Mouse (Mus musculus) mouse trophoblast stem cell (cell line): ENCODE data around the gene Kirrel3.

Source experiments
- in situ Hi-C, 2 experiments: fragments of 300-500 bp; cut with MseI, MboI; formaldehyde crosslinking; loops; 2 replicates in 1 of 2; 3 replicates in 1 of 2; pipeline ENCODE4 v1.15.1; 2025

The Kirrel3 gene

DNA sequence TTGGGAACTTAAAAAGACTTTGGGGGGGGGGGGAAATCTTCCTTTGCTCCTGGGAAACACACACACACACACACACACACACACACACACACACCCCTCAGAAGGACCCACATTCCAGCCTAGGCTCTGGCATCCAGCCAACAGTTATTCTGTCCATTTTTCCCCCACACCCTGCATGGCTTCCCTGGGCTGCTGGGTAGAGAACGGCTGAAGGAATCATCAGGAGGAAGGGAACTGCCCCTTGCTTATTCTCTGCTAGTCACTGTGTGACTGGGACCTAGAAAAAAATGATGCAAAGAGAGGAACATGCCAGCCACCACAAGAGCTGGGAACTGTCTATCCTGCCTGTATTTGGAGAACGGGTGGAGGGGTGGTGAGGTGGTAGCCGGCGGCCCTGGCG lies 532.4 kb downstream of the Kirrel3 start:
- in situ Hi-C loops: loop anchor here in 1 of 2 experiments (25.0 kb wide), 1 partner anchor 531 kb away; the partner anchor contains the start of gene Kirrel3

DNA sequence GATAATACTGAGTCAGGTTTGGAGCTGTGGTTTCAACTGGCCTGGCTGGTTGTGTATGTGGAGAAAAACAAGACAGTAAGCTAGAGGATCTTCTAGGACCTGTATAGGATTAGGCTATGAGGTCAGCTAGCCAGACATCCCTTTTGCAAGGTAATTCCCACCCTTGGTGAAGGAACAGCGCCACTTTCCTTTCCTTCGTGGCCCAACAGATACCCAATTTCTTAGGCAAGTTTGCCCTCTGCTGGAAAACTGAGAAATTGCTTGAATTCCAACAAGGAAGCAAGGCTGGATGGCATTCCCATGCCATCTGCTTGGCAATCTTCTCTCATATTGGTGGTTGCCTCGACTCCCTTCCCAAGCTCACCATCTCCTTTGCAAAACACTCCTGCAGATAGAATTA lies 533.7 kb downstream of the Kirrel3 start:
- in situ Hi-C loops: loop anchor here in 1 of 2 experiments (25.0 kb wide), 1 partner anchor 532 kb away; the partner anchor contains the start of gene Kirrel3

DNA sequence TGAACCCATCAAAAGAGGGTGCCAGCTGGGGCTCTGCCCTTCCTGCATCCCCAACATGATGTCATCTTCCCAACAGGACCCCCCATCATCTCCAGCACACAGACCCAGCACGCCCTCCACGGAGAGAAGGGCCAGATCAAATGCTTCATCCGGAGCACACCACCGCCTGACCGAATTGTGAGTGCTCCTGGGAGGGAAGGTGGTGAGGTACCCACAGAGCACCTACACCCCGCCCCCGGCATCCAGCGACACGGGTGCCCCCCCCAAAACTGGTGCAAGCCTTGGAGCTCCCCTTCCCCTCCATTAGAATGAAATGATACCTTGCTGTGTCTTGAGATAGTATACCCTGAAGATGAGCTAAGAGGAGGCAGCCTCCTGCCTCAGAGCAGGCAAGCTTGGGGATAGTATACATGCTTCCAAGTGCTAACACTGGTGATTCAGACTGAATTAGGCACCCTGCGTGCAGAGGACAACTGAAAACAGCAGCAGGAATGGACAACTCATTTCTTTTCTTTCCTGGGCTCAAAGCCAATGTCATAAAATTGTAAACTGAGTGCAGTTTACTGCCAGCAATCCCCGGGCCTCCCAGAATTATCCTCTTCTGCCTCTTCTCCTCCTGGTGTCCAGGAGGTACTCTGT lies 534.4 kb downstream of the Kirrel3 start:
- in situ Hi-C loops: loop anchor here in 1 of 2 experiments (25.0 kb wide), 1 partner anchor 533 kb away; the partner anchor contains the start of gene Kirrel3

DNA sequence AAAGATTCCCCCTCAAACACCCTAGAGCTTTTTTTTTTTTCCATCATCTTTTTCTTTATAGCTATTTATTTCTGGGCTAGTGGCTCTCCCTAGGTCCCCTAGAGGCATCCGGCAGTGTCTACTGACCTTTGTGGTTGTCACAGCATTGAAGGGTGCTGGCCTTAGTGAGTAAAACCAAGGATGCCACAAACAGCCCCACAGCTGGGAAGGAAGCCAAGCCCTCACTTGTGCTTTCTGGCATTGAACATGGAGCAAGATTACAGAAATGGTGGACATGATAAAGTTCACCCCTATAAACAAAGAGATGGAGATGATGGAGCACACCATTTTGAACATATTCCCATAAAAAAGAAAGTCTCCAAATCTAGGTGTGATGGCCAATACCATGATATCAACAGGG lies 536.0 kb downstream of the Kirrel3 start:
- in situ Hi-C loops: loop anchor here in 1 of 2 experiments (25.0 kb wide), 1 partner anchor 534 kb away; the partner anchor contains the start of gene Kirrel3

DNA sequence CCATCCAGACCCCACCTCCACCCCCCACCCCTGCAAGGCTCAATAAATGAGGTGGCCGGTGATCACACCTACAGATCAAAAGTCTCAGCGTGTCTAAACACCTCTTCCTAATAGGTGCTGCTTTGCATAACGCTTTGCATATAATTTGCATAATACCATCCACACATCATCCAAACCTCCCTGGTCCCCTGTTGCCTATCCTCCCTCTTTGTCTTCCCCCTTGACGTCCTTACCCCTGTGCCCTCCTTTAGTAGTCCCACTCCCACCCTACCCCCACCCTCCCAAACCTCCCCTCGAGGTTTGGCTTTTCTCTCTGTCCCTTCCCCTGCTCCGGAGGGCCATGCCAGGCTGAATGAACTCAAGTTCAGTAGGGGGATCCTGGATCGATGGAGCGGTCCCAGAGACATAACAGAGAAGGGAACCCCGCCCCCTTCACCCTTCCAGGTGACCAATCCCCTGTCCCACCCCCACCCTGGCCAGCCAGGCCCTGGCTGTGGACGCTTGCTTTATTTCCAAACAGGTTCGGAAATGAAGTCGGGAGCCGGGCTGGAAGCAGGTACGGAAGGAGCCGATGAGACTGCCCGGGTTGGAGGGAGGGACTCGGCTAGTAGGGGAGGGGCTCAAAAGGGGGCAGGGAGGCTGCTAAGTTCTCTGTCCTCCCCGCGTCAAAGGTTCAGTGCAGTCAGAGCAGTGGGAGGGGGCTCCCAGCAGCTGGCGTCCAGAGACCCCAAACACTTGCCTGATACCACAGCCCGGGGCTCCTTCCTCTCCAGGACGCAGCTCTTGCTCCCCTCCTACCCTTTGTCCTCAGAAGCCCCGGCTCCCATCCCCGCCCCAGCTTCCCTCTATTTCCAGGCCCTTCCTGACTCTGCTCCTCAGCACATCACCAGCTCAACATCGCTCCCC lies 539.1 kb downstream of the Kirrel3 start:
- in situ Hi-C loops: loop anchor here in 1 of 2 experiments (25.0 kb wide), 1 partner anchor 538 kb away; the partner anchor contains the start of gene Kirrel3

DNA sequence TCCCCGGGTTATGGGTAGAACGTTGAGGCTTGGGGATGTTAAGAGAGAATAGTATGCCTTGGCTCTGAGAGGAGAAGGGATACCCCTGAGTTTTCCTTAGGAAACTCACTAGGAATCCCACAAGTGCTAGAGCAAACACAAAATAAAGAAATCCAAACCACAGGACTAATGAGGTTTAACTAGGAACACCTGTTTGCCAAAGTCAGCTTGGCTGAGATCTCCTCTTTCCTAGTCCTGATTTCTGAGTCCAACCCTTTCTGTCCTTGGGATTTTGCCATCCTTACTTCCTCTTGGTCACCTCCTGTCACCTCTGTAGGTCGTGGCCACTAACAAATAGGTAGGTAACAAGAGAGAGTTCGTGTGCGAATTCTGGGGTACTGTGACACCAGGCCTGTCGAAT lies 540.6 kb downstream of the Kirrel3 start:
- in situ Hi-C loops: no loop called here

DNA sequence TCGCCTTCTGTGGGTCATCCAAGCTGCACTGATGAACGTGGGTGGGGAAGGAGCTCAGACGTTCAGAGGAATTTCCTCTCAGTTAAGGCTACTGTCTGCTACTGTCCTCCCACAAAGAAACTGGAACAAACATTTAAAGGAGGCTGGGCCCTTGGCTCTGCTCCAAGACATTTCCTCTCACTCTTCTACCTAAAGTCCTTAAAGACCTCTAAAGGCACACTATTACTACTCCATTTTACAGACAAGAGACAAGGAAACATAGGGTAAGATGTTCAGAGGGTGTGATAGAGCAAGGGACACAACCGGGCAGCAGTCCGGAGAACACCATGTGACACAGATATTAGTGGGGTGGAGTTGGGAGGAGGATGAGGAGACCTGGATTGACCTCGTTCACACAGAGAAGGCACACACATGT lies 541.2 kb downstream of the Kirrel3 start:
- in situ Hi-C loops: no loop called here

DNA sequence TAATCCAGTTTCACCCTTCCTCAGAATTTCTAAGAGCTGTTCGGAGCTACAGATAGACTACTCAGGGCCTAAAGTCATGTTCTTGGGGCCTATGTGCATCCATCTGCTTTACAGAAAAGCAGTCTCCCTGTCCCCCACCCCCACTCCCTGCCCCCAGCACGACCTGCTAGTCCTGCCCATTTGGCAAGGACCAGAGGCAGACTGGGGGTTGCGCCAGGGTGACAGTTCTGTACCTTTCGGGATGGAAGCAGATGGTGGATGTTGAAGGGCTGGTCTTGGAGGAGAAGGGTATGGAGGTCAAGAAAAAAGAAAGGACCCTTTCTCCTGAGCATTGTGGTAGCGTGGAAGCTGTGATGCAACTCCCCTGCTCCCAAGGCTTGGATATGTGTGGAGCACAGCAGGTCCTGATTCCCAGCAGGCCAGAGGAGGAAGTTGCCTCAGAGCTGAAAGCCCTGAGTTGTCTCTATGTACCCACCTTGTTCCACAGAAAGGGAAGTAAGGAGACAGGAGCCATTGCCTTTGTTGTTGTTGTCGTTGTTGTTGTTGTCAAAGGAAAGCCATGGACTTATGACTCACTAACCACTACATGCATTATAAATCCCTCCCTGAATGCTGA lies 541.8 kb downstream of the Kirrel3 start:
- in situ Hi-C loops: no loop called here

DNA sequence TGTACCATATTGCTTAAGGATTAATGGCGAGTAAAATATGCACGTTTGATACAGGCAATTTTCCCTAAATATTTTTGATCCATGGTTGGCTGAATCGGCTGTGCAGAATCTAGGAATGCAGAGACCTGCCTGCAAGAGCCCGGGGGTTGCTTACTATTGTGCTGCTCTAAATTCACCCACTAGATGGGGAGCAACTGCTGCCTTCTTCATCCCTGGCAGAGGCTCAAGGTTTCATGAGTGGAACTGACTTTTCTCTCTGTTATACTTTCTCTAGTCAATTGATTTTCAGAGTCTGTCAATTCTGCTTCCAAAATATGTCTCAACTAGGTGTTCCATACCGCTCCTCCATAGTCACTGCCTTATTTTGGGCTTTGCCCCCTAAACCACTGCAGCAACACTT lies 545.1 kb downstream of the Kirrel3 start:
- in situ Hi-C loops: no loop called here

DNA sequence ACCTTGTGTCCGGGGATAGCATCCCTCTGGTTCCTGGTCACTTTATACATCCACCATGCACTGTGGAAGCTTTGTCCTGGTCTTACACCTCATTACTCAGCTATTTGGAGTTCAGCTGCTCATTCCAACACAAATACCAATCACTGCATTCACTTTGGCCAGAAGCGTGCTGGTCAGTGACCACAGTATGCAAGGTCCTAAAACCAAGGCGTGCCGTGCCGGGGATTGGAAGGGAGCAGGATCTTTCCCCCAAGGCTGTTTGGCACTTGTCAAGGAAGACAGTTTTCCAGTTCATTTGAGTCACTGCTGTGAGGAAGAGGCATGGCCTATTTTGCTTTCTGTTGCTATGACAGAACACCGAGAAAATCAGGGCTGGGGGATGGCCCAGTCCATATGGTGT lies 546.8 kb downstream of the Kirrel3 start:
- in situ Hi-C loops: no loop called here

DNA sequence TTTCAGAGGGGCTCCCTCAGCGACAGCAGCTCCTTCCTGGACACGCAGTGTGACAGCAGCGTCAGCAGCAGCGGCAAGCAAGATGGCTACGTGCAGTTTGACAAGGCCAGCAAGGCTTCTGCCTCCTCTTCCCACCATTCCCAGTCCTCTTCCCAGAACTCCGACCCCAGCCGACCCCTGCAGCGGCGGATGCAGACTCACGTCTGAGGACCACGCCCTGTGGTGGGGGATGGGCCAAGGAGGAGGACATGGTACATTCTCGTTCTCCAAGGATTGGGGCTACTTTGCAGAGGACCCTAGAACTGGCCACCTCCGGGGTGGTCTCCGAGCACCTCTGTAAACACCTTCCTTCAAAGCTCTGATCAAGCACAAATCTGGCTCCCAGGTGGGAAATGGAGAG lies 549.4 kb downstream of the Kirrel3 start:
- in situ Hi-C loops: no loop called here

DNA sequence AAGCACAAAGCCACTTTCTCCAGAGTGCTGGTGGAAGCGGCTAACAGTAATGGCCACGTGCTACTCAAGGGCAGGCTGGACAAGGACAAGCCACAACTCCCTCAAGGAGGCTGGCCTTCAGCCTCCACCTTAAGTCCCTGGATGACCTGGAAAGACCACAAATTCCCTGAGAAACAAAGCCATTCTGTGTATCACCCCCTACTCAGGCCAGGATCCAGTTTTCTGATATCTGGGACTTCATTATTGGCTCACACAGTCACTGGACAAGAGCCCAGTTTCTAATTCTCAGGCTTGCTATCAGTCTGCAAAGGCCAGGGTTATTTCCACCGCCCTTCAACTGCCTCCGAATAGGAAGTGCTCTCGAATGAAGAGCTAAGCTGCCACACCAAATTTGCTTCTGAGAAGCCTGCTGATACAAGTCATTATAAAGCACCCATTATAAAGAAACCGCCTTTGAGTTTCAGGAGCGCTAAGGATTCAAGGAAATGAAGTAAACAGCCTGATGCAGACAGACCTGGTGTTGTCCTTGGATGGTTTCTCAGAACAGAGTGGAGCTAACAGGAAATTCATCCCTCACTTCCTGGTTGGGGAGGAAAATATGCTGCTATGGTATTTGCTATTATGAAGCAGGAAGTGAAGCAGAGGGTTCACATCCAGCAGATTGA lies 553.4 kb downstream of the Kirrel3 start:
- in situ Hi-C loops: no loop called here

DNA sequence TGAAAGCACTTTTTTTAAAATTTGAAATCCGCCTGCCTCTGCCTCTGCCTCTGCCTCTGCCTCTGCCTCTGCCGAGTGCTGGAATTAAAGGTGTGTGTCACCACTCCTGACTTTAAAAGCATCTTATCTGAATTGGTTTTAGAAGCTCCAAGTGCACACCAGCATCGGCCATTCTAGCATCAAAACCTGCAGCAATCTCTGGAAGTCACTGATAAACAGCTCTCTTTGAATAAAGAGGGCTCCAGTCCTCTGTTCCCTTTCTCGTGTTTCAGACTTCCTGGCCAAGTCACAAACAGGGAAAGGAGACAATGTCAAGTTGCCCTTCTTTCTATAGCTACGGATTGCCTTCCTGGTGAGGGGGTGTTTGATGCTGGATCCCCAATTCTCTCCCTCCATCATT lies 554.2 kb downstream of the Kirrel3 start:
- in situ Hi-C loops: loop anchor here in 1 of 2 experiments (10.0 kb wide), 1 partner anchor 75 kb away; the partner anchor contains the start of gene St3gal4

DNA sequence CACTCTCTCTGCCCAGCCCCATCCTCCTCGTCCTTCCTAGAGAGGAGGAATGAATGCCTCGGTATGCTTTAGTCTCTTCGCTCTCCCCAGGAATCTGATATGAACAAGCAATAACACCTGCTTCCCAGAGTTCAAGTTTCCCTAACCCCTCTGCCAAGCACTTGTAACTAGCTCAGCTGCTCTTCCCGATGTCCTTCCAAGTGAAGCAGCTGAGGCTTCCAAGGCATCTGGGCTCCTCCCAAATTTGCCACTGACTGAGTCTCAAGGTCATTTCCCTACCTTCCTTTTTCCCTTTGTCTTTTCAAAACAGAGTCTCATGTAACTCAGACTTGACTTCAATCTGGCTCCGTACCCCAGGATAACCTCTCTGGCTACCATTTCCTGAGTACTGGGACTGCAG lies 555.8 kb downstream of the Kirrel3 start:
- in situ Hi-C loops: loop anchor here in 1 of 2 experiments (10.0 kb wide), 1 partner anchor 73 kb away; the partner anchor contains the start of gene St3gal4

DNA sequence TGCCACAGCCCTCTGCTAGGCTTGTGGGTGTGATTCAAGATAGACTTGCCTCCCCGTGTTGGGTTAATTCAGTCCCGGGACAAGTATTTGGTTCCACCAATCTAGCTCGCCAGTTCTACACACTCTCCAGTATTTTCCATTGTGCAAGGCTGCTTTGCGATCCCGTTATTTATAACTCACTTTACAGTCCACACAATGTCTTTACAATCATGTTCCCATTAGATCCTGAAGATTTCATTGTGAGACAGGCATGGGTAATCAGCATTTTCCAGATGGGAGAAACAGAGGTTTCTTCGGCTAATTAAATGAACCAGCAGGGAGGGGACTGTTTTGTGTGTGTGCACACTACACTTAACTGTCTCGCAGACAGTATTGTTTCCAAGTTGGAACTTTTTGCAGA lies 557.9 kb downstream of the Kirrel3 start:
- in situ Hi-C loops: loop anchor here in 1 of 2 experiments (10.0 kb wide), 1 partner anchor 71 kb away; the partner anchor contains the start of gene St3gal4

DNA sequence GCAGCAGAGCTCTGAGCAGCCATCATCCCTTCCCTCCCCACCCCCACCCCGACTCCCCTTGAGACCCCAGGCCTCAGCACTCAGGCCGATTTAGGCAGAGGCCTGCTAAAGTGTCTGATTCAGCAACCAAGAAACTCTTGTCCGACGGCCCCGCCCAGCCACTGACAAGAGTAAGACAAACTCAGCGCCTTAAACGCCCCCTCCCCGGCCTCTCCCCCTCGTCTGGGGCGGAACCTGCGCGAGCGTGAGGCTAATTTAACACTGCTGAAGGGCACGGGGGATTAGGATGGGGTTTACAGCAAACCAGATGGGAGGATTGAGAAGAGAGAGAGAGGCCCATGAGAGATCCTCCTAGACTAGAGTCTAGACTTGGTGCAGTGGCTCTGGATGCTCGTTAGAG lies 558.8 kb downstream of the Kirrel3 start:
- in situ Hi-C loops: loop anchor here in 1 of 2 experiments (10.0 kb wide), 1 partner anchor 70 kb away; the partner anchor contains the start of gene St3gal4

DNA sequence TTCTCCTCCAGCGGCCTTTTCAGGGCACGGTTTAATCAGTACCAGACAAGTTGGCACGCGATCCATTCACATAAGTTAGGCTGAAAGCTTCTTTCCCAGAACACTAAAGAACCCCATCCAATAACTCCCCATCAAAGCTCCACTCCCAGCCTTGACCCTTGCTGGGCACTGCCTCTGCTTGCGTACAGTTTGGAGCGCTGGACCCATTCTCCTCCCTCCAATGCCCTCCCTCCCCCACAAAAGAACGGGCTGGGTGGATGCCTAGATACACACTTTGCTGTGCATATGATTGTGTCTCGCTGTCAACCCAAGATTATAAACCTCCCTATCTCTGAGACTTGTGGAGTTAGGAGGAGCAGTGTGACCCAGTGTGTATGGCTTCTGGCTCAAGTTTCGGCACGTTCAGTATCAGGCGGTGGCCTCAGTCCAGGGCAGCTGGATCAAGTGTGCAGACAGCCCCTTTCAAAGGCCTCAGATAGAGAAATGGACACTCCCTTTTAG lies 559.4 kb downstream of the Kirrel3 start:
- in situ Hi-C loops: loop anchor here in 1 of 2 experiments (10.0 kb wide), 1 partner anchor 70 kb away; the partner anchor contains the start of gene St3gal4

DNA sequence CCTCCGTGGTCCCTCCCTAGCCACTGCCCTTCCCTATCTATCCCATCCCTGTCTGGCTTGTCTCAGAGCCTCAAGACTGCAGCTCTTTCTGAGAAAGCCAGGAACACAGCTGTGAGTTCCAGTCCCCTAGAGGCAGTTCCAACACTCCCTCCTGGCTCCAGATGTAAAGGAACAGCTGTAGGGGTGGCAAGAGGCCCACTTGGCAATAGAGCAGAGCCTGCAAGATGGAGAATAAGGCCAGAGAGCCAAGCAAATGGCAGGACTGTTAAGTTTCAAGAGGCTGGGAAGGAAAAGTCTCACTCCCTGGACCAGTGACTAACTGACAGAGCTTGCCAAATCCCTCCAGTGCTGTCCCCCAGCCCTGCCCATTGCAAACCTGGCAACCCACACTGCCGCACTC lies 560.1 kb downstream of the Kirrel3 start:
- in situ Hi-C loops: loop anchor here in 1 of 2 experiments (10.0 kb wide), 1 partner anchor 69 kb away; the partner anchor contains the start of gene St3gal4

DNA sequence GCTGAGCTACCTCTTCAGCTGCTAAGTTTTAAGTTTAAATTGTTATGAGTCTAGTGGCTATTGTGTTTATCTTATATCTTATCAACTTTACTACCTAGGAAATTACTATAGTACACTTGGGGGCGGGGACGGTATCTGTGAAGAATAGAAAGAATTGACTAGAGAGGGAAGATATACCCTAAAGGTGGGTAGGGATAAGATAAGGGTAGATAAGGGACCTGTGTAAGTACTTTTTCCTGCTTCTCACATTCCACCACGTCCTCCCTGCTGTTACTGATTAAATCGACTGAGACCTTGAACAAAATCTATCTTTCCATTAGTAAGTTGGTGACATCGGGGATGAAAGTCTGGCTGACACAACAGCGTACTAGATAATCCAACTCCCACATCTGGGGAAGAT lies 562.8 kb downstream of the Kirrel3 start:
- in situ Hi-C loops: loop anchor here in 1 of 2 experiments (10.0 kb wide), 1 partner anchor 66 kb away; the partner anchor contains the start of gene St3gal4

DNA sequence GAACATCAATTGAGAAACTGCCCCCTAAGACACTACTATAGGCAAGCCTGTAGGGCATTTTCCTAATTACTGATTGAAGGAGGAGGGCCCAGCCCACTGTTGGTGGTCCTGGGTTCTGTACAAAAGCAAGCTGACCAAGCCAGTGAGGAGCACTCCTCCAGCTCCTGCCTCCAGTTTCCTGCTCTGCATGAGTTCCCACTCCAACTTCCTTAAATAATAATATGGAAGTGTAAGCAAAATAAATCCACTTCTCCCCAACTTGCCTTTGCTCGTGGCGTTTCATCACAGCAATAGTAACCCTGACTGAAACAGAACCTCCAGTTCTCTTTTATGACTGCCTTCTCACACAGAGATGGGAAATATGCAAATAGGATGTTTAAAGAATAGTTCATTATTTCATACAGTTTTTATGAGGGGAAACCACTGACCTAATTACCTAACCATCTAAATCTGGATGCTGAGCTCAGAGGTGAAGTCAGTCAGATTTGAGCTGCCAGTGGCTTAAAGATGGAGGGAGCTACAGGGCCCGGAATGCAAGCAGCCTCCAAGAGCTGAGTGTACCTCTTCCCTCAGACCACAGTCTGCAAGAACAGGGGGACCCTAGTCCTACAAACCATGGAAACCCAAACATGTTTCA lies 564.3 kb downstream of the Kirrel3 start:
- in situ Hi-C loops: loop anchor here in 1 of 2 experiments (10.0 kb wide), 1 partner anchor 65 kb away; the partner anchor contains the start of gene St3gal4
